Comparison of ENCODE assay signal across 9 mouse cellular contexts in the genomic region with DNA sequence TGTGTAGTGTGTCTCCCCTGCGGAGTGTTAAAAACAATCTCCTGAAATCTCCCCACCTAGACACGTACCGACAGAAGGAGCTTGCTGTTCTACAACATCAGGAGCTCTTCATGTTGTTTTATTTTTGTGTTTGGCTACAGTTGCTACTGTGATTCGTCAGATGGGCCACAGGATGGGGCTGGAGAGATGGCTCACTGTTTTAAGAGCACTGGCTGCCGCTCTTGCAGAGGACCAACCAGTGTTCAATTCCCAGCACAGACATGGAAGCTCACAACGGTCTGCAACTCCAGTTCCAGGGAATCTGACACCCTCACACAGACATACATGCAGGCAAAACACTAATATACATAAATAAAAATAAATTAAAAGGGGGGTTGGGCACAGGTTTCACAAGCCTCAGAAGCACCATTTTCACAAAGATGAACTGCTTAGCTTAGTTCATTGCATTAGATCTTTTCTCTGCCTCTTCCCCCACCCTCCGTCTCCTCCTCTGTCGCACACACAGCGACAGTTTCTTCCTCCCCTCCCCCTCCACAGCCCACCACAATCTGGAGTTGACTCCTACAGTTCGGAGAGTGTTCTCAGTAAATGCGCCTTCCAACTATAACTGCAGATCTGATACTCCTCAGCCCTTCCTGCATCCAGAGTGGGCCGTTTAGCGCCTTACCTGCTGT. TPM values are rescaled to one million over a fixed set of nuclear protein-coding genes. Genes with fewer than 3 reads are reported as not detected.
A peak's percentile ranks its signal among the peaks of the same experiment; 100 is the strongest.
DNase-seq lines count a peak whose midpoint lies in the region; ATAC-seq and TF ChIP-seq lines count a peak whose summit lies in the region.
"Had no signal": no experiment of that assay in that cellular context is flagged by ENCODE, and none has a peak within 500 bp of the region (broad histone marks: within the 10 kb centered on the region; RNA-seq: fewer than 3 reads in every experiment).

No protein-coding gene starts in this region.

- no peaks in the 10 kb centered on the region for H3K9me3 ChIP-seq in heart, embryonic 11.5 days (replicated peaks; ENCODE audit: control insufficient read depth, low read length)
- no peaks in the 10 kb centered on the region for H3K9me3 ChIP-seq in E14TG2a.4 (ENCODE audit: low read length)
- H3K9me3 ChIP-seq in forebrain, postnatal 0 days (ENCODE audit: low read length): no peaks in the 10 kb centered on the region
- H3K9me3 ChIP-seq in midbrain, embryonic 12.5 days: no peaks in the 10 kb centered on the region
- H3K9me3 ChIP-seq: G1E had no signal

- peak overlapping the region; percentile 19; the same call in 1 of the 2 replicates for H3K4me2 ChIP-seq in heart, embryonic 11.5 days
- peak overlapping the region; percentile 33 for H3K4me2 ChIP-seq in forebrain, postnatal 0 days (ENCODE audit: low read depth)
- H3K4me2 ChIP-seq in midbrain, embryonic 12.5 days (replicated peaks): peak overlapping the region; percentile 29

- intact Hi-C loops in heart, postnatal 36 days (cut with DNase I): no loop called here

- no peak for DNase-seq in heart, postnatal 36 days
- DNase-seq in forebrain, postnatal 0 days: no peak
- peak; percentile 73 for DNase-seq in thymus, postnatal 14 days
- no peak for DNase-seq in gastrocnemius, adult 8-10 months (ENCODE audit: low spot score in 2 of 2)

- H3K9ac ChIP-seq in heart, embryonic 11.5 days (ENCODE audit: low read depth, low read length): no peak overlapping the region
- peak overlapping the region; percentile 14; the same call in 1 of the 2 replicates for H3K9ac ChIP-seq in forebrain, postnatal 0 days
- H3K9ac ChIP-seq in midbrain, embryonic 12.5 days (replicated peaks): no peak overlapping the region

- peaks cover 2% of the 10 kb centered on the region; the same call in 1 of the 2 replicates for H3K27me3 ChIP-seq in heart, embryonic 11.5 days (ENCODE audit: control insufficient read depth, insufficient read depth, low read length)
- H3K27me3 ChIP-seq in E14TG2a.4 (ENCODE audit: insufficient read depth, low read length): peaks cover 12% of the 10 kb centered on the region; the same call in 1 of the 2 replicates
- no peaks in the 10 kb centered on the region for H3K27me3 ChIP-seq in forebrain, postnatal 0 days (ENCODE audit: insufficient read depth, low read length)
- peaks cover 24% of the 10 kb centered on the region for H3K27me3 ChIP-seq in midbrain, embryonic 12.5 days

- no peak for TF ChIP-seq CTCF in E14TG2a.4 (conservative IDR thresholded peaks at IDR 0.05; ENCODE audit: low read length)
- TF ChIP-seq CTCF in forebrain, postnatal 0 days (IDR thresholded peaks at IDR 0.05; ENCODE audit: low read depth): peak; percentile 53

- H3K4me1 ChIP-seq in heart, embryonic 11.5 days (ENCODE audit: control insufficient read depth, insufficient read depth, low read length): peaks cover 11% of the 10 kb centered on the region
- peaks cover 63% of the 10 kb centered on the region for H3K4me1 ChIP-seq in E14TG2a.4 (replicated peaks; ENCODE audit: low read depth, low read length)
- 0 out of 2 replicates have a peak, but pooled peaks cover 5% of the 10 kb centered on the region for H3K4me1 ChIP-seq in forebrain, postnatal 0 days (ENCODE audit: insufficient read depth)
- H3K4me1 ChIP-seq in midbrain, embryonic 12.5 days: peaks cover 21% of the 10 kb centered on the region

- H3K27ac ChIP-seq in heart, embryonic 11.5 days (ENCODE audit: low read depth, low read length): no peak overlapping the region
- peak overlapping the region; percentile 57 for H3K27ac ChIP-seq in forebrain, postnatal 0 days (ENCODE audit: low read depth, low read length)
- H3K27ac ChIP-seq in midbrain, embryonic 12.5 days (replicated peaks): 0 out of 2 replicates have a peak overlapping the region, but pooled peaks have one; percentile 6

- H3K4me3 ChIP-seq in heart, embryonic 11.5 days (ENCODE audit: low read depth, low read length): no peak overlapping the region
- peak overlapping the region; percentile 33 for H3K4me3 ChIP-seq in E14TG2a.4 (replicated peaks; ENCODE audit: low read length)
- H3K4me3 ChIP-seq in forebrain, postnatal 0 days (ENCODE audit: low read depth, low read length): no peak overlapping the region
- H3K4me3 ChIP-seq in midbrain, embryonic 12.5 days: 0 out of 2 replicates have a peak overlapping the region, but pooled peaks have one; percentile 7

- no peak for ATAC-seq in heart, embryonic 11.5 days (replicated peaks; ENCODE audit: insufficient number of reproducible peaks, low FRiP score, low TSS enrichment)
- peak; percentile 76 for ATAC-seq in forebrain, postnatal 0 days
- no peak for ATAC-seq in midbrain, embryonic 12.5 days (ENCODE audit: low FRiP score, low read depth)
- ATAC-seq in granulocyte monocyte progenitor cell, adult 5-6 weeks (replicated peaks; ENCODE audit: poor library complexity, severe bottlenecking): no peak

- H3K36me3 ChIP-seq in heart, embryonic 11.5 days (ENCODE audit: control insufficient read depth, insufficient read depth, low read length): no peaks in the 10 kb centered on the region
- H3K36me3 ChIP-seq in E14TG2a.4 (ENCODE audit: insufficient read depth, low read length): peaks cover 5% of the 10 kb centered on the region; the same call in 1 of the 2 replicates
- H3K36me3 ChIP-seq in forebrain, postnatal 0 days (ENCODE audit: insufficient read depth): no peaks in the 10 kb centered on the region
- H3K36me3 ChIP-seq in midbrain, embryonic 12.5 days: no peaks in the 10 kb centered on the region

- WGBS in heart, embryonic 11.5 days (ENCODE audit: insufficient replicate concordance): 22% methylated on average over 13 of the region's 13 CpGs
- WGBS in forebrain, postnatal 0 days: 17% methylated on average over 13 of the region's 13 CpGs
- WGBS in midbrain, embryonic 12.5 days: 25% methylated on average over 13 of the region's 13 CpGs

RNA-seq across cellular contexts. Expression of gene Brd2, which starts 6.0 kb away (rescaled TPM):
- 59.7 and 105 TPM in 2 replicates for polyA plus RNA-seq in heart, embryonic 11.5 days (2014; fragmentation: Nextera tagmentation; extraction: Ambion mirVana)
- 10 to 100 TPM; 80.5 to 87.0 TPM for total RNA-seq in heart, postnatal 36 days (2021)
- total RNA-seq in forebrain, postnatal 0 days (2014; rRNA removed): 191 and 219 TPM in 2 replicates
- 122 and 129 TPM in 2 replicates for polyA plus RNA-seq in forebrain, postnatal 0 days (2015; fragmentation: Nextera tagmentation; extraction: Ambion mirVana)
- 144 and 148 TPM in 2 replicates for polyA plus RNA-seq in midbrain, embryonic 12.5 days (2016; fragmentation: Nextera tagmentation; extraction: Ambion mirVana)
- 165 and 218 TPM in 2 replicates for total RNA-seq in granulocyte monocyte progenitor cell, adult 5-6 weeks (2014; fragmentation: Nextera tagmentation)
- 273 and 284 TPM in 2 replicates for total RNA-seq in granulocyte monocyte progenitor cell, adult 5-6 weeks (2017)
- 10 to 100 TPM; 67.9 to 73.8 (median 69.8) TPM for total RNA-seq in gastrocnemius, adult 8-10 months (2022)

RNA-seq across cellular contexts. Expression of gene H2-DMa, which starts 9.1 kb away (rescaled TPM):
- polyA plus RNA-seq in heart, embryonic 11.5 days (2014; fragmentation: Nextera tagmentation; extraction: Ambion mirVana): 6.2 and 8.1 TPM in 2 replicates
- 1 to 10 TPM; 4.0 to 6.5 TPM for total RNA-seq in heart, postnatal 36 days (2021)
- 21.5 and 25.7 TPM in 2 replicates for total RNA-seq in forebrain, postnatal 0 days (2014; rRNA removed)
- 19.2 and 23.5 TPM in 2 replicates for polyA plus RNA-seq in forebrain, postnatal 0 days (2015; fragmentation: Nextera tagmentation; extraction: Ambion mirVana)
- 9.8 and 9.9 TPM in 2 replicates for polyA plus RNA-seq in midbrain, embryonic 12.5 days (2016; fragmentation: Nextera tagmentation; extraction: Ambion mirVana)
- 97.2 and 116 TPM in 2 replicates for total RNA-seq in granulocyte monocyte progenitor cell, adult 5-6 weeks (2014; fragmentation: Nextera tagmentation)
- 40.2 and 41.8 TPM in 2 replicates for total RNA-seq in granulocyte monocyte progenitor cell, adult 5-6 weeks (2017)
- total RNA-seq in gastrocnemius, adult 8-10 months (2022): 1 to 10 TPM; 3.0 to 4.6 (median 4.0) TPM

RNA-seq across cellular contexts. Expression of gene H2-DMb2, which starts 14.7 kb away (rescaled TPM):
- polyA plus RNA-seq in heart, embryonic 11.5 days (2014; fragmentation: Nextera tagmentation; extraction: Ambion mirVana): 0.20 TPM in 1 of 2 replicates, not detected in the other
- total RNA-seq in heart, postnatal 36 days (2021): 1 to 10 TPM; 1.3 to 1.7 TPM
- total RNA-seq in forebrain, postnatal 0 days (2014; rRNA removed): 2.2 and 2.4 TPM in 2 replicates
- 0.72 and 1.0 TPM in 2 replicates for polyA plus RNA-seq in forebrain, postnatal 0 days (2015; fragmentation: Nextera tagmentation; extraction: Ambion mirVana)
- 0.16 and 0.23 TPM in 2 replicates for polyA plus RNA-seq in midbrain, embryonic 12.5 days (2016; fragmentation: Nextera tagmentation; extraction: Ambion mirVana)
- 3.2 and 3.6 TPM in 2 replicates for total RNA-seq in granulocyte monocyte progenitor cell, adult 5-6 weeks (2014; fragmentation: Nextera tagmentation)
- 3.8 and 7.1 TPM in 2 replicates for total RNA-seq in granulocyte monocyte progenitor cell, adult 5-6 weeks (2017)
- total RNA-seq in gastrocnemius, adult 8-10 months (2022): under 1 TPM in 2 of 4 experiments, not detected in 2; 0.40 to 0.61 TPM
- total RNA-seq: G1E had no signal
- polyA plus RNA-seq: G1E had no signal

RNA-seq across cellular contexts. Expression of gene H2-DMb1, which starts 24.5 kb away (rescaled TPM):
- polyA plus RNA-seq in heart, embryonic 11.5 days (2014; fragmentation: Nextera tagmentation; extraction: Ambion mirVana): 0.27 and 0.29 TPM in 2 replicates
- 1 to 10 TPM; 1.5 to 2.9 TPM for total RNA-seq in heart, postnatal 36 days (2021)
- total RNA-seq in forebrain, postnatal 0 days (2014; rRNA removed): 0.62 and 2.8 TPM in 2 replicates
- 1.5 and 1.7 TPM in 2 replicates for polyA plus RNA-seq in forebrain, postnatal 0 days (2015; fragmentation: Nextera tagmentation; extraction: Ambion mirVana)
- polyA plus RNA-seq in midbrain, embryonic 12.5 days (2016; fragmentation: Nextera tagmentation; extraction: Ambion mirVana): 0.16 and 0.73 TPM in 2 replicates
- 55.3 and 56.9 TPM in 2 replicates for total RNA-seq in granulocyte monocyte progenitor cell, adult 5-6 weeks (2014; fragmentation: Nextera tagmentation)
- total RNA-seq in granulocyte monocyte progenitor cell, adult 5-6 weeks (2017): 47.9 and 48.5 TPM in 2 replicates
- total RNA-seq in gastrocnemius, adult 8-10 months (2022): under 1 TPM in 2 of 4 experiments, not detected in 2; 0.19 to 0.81 TPM

RNA-seq across cellular contexts. Expression of gene H2-Oa, which starts 36.3 kb away (rescaled TPM):
- polyA plus RNA-seq in heart, embryonic 11.5 days (2014; fragmentation: Nextera tagmentation; extraction: Ambion mirVana): 0.34 and 1.2 TPM in 2 replicates
- not detected for total RNA-seq in heart, postnatal 36 days (2021)
- not detected in 2 replicates for total RNA-seq in forebrain, postnatal 0 days (2014; rRNA removed)
- polyA plus RNA-seq in forebrain, postnatal 0 days (2015; fragmentation: Nextera tagmentation; extraction: Ambion mirVana): 0.13 TPM in 1 of 2 replicates, not detected in the other
- polyA plus RNA-seq in midbrain, embryonic 12.5 days (2016; fragmentation: Nextera tagmentation; extraction: Ambion mirVana): 0.17 and 0.56 TPM in 2 replicates
- total RNA-seq in granulocyte monocyte progenitor cell, adult 5-6 weeks (2014; fragmentation: Nextera tagmentation): 6.4 and 15.0 TPM in 2 replicates
- total RNA-seq in granulocyte monocyte progenitor cell, adult 5-6 weeks (2017): 1.7 and 7.6 TPM in 2 replicates
- total RNA-seq in gastrocnemius, adult 8-10 months (2022): not detected
- polyA plus RNA-seq: G1E had no signal

Comparison
In these comparisons a context has a peak if more than half of its experiments do, and no peak if none do; other contexts are left out.
1. H3K4me3 ChIP-seq: peak in E14TG2a.4 (single experiment) and midbrain, embryonic 12.5 days (single experiment); none in heart, embryonic 11.5 days (single experiment) and forebrain, postnatal 0 days (single experiment).
2. Peak in every context shown above with its lines, with median percentiles within 50 percentile points of each other: H3K4me2 ChIP-seq.